Mouse (Mus musculus): ENCODE results near the gene Mdk.
A peak's percentile ranks its signal among the peaks of the same experiment; 100 is the strongest.

Mdk gene

GRCm38 (mm10) chr2:91913328-91914110, 18.6 kb downstream of the Mdk start:
- DNase-seq (ENCODE audit: low spot score in 2 of 2) = no peak

GRCm38 (mm10) chr2:91912616-91913015, 19.5 kb downstream of the Mdk start:
- DNase-seq (ENCODE audit: low spot score in 2 of 2) = no peak

GRCm38 (mm10) chr2:91906141-91906540, 26.0 kb downstream of the Mdk start:
- DNase-seq (ENCODE audit: low spot score in 2 of 2) = no peak

- peak in 1 of 2 experiments; percentile 20 for DNase-seq (ENCODE audit: low spot score in 2 of 2)
Measured at GRCm38 (mm10) chr2:91904618-91905307, 27.3 kb downstream of the Mdk start.

GRCm38 (mm10) chr2:91903171-91903925, 28.7 kb downstream of the Mdk start:
- no peak for DNase-seq (ENCODE audit: low spot score in 2 of 2)

- no peak for DNase-seq (ENCODE audit: low spot score in 2 of 2)
Measured at GRCm38 (mm10) chr2:91902336-91902735, 29.8 kb downstream of the Mdk start.

GRCm38 (mm10) chr2:91900431-91900830, 31.7 kb downstream of the Mdk start:
- no peak for DNase-seq (ENCODE audit: low spot score in 2 of 2)

- no peak for DNase-seq (ENCODE audit: low spot score in 2 of 2)
Measured at GRCm38 (mm10) chr2:91899141-91899540, 33.0 kb downstream of the Mdk start.

- no peak for DNase-seq (ENCODE audit: low spot score in 2 of 2)
Measured at GRCm38 (mm10) chr2:91897968-91898367, 34.1 kb downstream of the Mdk start.

- no peak for DNase-seq (ENCODE audit: low spot score in 2 of 2)
Measured at GRCm38 (mm10) chr2:91895401-91895800, 36.7 kb downstream of the Mdk start.

GRCm38 (mm10) chr2:91894716-91895115, 37.4 kb downstream of the Mdk start:
- no peak for DNase-seq (ENCODE audit: low spot score in 2 of 2)

- DNase-seq (ENCODE audit: low spot score in 2 of 2) = no peak
Measured at GRCm38 (mm10) chr2:91884616-91885015, 47.5 kb downstream of the Mdk start.

GRCm38 (mm10) chr2:91883961-91884360, 48.1 kb downstream of the Mdk start:
- no peak for DNase-seq (ENCODE audit: low spot score in 2 of 2)
